Mouse (Mus musculus): Measurements from ENCODE around the gene Abi2.

GRCm38 (mm10) chr1:60530636-60531035 is 121.2 kb downstream of the Abi2 start:
- TF ChIP-seq POLR2A (IDR thresholded peaks at IDR 0.05; ENCODE audit: borderline replicate concordance, extremely low read depth, insufficient read depth, insufficient read length, poor library complexity, severe bottlenecking), result no peak
- TF ChIP-seq CTCF (IDR thresholded peaks at IDR 0.05; ENCODE audit: borderline replicate concordance, extremely low read depth, insufficient read depth, insufficient read length), result no peak
